Mouse (Mus musculus): ENCODE results near the gene Ms4a4d. TPM values are rescaled to one million over a fixed set of nuclear protein-coding genes. Genes with fewer than 3 reads are reported as not detected.
"Not testable (repeated sequence)": the region's sequence is repeated elsewhere in the genome, so short reads cannot be mapped to it uniquely, and the experiment has no call there.

Ms4a4d gene
- total RNA-seq (2017) = 0.58 TPM in 1 of 2 replicates, not detected in the other

GRCm38 (mm10) chr19:11536593-11536992 is at the start of gene Ms4a4d:
Gene Ms4a4d (plus strand): TSS chr19:11536801.
- ATAC-seq (ENCODE audit: extremely low read depth, insufficient number of reproducible peaks, low FRiP score, poor library complexity, severe bottlenecking) = no peak

GRCm38 (mm10) chr19:11491406-11492189 is 45.0 kb upstream of the Ms4a4d start:
- ATAC-seq (ENCODE audit: extremely low read depth, insufficient number of reproducible peaks, low FRiP score, poor library complexity, severe bottlenecking) = peak; percentile 67

GRCm38 (mm10) chr19:11492671-11493070 is 43.9 kb upstream of the Ms4a4d start:
- ATAC-seq (ENCODE audit: extremely low read depth, insufficient number of reproducible peaks, low FRiP score, poor library complexity, severe bottlenecking) = no peak

- ATAC-seq (ENCODE audit: extremely low read depth, insufficient number of reproducible peaks, low FRiP score, poor library complexity, severe bottlenecking) = peak; percentile 49; the same call in 1 of the 2 replicates
These were observed 42.1 kb upstream of the Ms4a4d start for GRCm38 (mm10) chr19:11494519-11494918.

- ATAC-seq (ENCODE audit: extremely low read depth, insufficient number of reproducible peaks, low FRiP score, poor library complexity, severe bottlenecking) = no peak
These were observed 40.2 kb upstream of the Ms4a4d start for GRCm38 (mm10) chr19:11496361-11496760.

- peak; percentile 50 for ATAC-seq (ENCODE audit: extremely low read depth, insufficient number of reproducible peaks, low FRiP score, poor library complexity, severe bottlenecking)
These were observed 39.3 kb upstream of the Ms4a4d start for GRCm38 (mm10) chr19:11497300-11497699.

- peak; percentile 45; the same call in 1 of the 2 replicates for ATAC-seq (ENCODE audit: extremely low read depth, insufficient number of reproducible peaks, low FRiP score, poor library complexity, severe bottlenecking)
These were observed 35.8 kb upstream of the Ms4a4d start for GRCm38 (mm10) chr19:11500796-11501195.

GRCm38 (mm10) chr19:11501326-11501725 is 35.3 kb upstream of the Ms4a4d start:
- ATAC-seq (ENCODE audit: extremely low read depth, insufficient number of reproducible peaks, low FRiP score, poor library complexity, severe bottlenecking) = no peak

GRCm38 (mm10) chr19:11504857-11505256 is 31.7 kb upstream of the Ms4a4d start:
- no peak for ATAC-seq (ENCODE audit: extremely low read depth, insufficient number of reproducible peaks, low FRiP score, poor library complexity, severe bottlenecking)

GRCm38 (mm10) chr19:11513458-11513857 is 23.1 kb upstream of the Ms4a4d start:
- ATAC-seq (ENCODE audit: extremely low read depth, insufficient number of reproducible peaks, low FRiP score, poor library complexity, severe bottlenecking) = no peak

GRCm38 (mm10) chr19:11516246-11516645 is 20.4 kb upstream of the Ms4a4d start, which contains the start of gene Ms4a6b:
Gene Ms4a6b (plus strand): TSS chr19:11516512.
- no peak for ATAC-seq (ENCODE audit: extremely low read depth, insufficient number of reproducible peaks, low FRiP score, poor library complexity, severe bottlenecking)

GRCm38 (mm10) chr19:11516845-11517244 is 19.8 kb upstream of the Ms4a4d start:
- peak; percentile 23; the same call in 1 of the 2 replicates for ATAC-seq (ENCODE audit: extremely low read depth, insufficient number of reproducible peaks, low FRiP score, poor library complexity, severe bottlenecking)

GRCm38 (mm10) chr19:11517373-11517772 is 19.2 kb upstream of the Ms4a4d start:
- ATAC-seq (ENCODE audit: extremely low read depth, insufficient number of reproducible peaks, low FRiP score, poor library complexity, severe bottlenecking) = not testable (repeated sequence)

- ATAC-seq (ENCODE audit: extremely low read depth, insufficient number of reproducible peaks, low FRiP score, poor library complexity, severe bottlenecking) = peak; percentile 37; the same call in 1 of the 2 replicates
These were observed 18.2 kb upstream of the Ms4a4d start for GRCm38 (mm10) chr19:11518356-11518755.

GRCm38 (mm10) chr19:11520146-11520545 is 16.5 kb upstream of the Ms4a4d start:
- ATAC-seq (ENCODE audit: extremely low read depth, insufficient number of reproducible peaks, low FRiP score, poor library complexity, severe bottlenecking) = no peak

- ATAC-seq (ENCODE audit: extremely low read depth, insufficient number of reproducible peaks, low FRiP score, poor library complexity, severe bottlenecking) = no peak
These were observed 3.2 kb upstream of the Ms4a4d start for GRCm38 (mm10) chr19:11533421-11533820.

GRCm38 (mm10) chr19:11533888-11534445 is 2.6 kb upstream of the Ms4a4d start:
- no peak for ATAC-seq (ENCODE audit: extremely low read depth, insufficient number of reproducible peaks, low FRiP score, poor library complexity, severe bottlenecking)

- no peak for ATAC-seq (ENCODE audit: extremely low read depth, insufficient number of reproducible peaks, low FRiP score, poor library complexity, severe bottlenecking)
These were observed 735 bp downstream of the Ms4a4d start for GRCm38 (mm10) chr19:11537336-11537735.

- peak; percentile 80; the same call in 1 of the 2 replicates for ATAC-seq (ENCODE audit: extremely low read depth, insufficient number of reproducible peaks, low FRiP score, poor library complexity, severe bottlenecking)
These were observed 3.7 kb downstream of the Ms4a4d start for GRCm38 (mm10) chr19:11540166-11540821.

- ATAC-seq (ENCODE audit: extremely low read depth, insufficient number of reproducible peaks, low FRiP score, poor library complexity, severe bottlenecking) = not testable (repeated sequence)
These were observed 7.8 kb downstream of the Ms4a4d start for GRCm38 (mm10) chr19:11544383-11544782.
